Mouse (Mus musculus) spleen, adult 2 months (tissue): ENCODE measurements around the gene Phf21b.

Experiments used
- CTCF ChIP-seq: fragments of 200-500 bp; IDR thresholded peaks from 2 replicates; pipeline ENCODE4 v1.5.1; 2011; ENCODE audit warnings: mild to moderate bottlenecking, inconsistent platforms; ENCODE audit not compliant: insufficient read depth, insufficient read length, insufficient replicate concordance; ENCODE audit errors: extremely low read depth
- POLR2A ChIP-seq: fragments of 200-500 bp; IDR thresholded peaks from 2 replicates; pipeline ENCODE4 v1.6.1; 2011; ENCODE audit warnings: low read depth, low read length, inconsistent platforms

- no peak for TF ChIP-seq CTCF
- no peak for TF ChIP-seq POLR2A
Observed at GRCm38 (mm10) chr15:84818284-84818683, 37.6 kb downstream of the Phf21b start.
